Comparison of ENCODE assay signal across 10 mouse cellular contexts in genomic region chr13:69896536-69896935, GRCm38 (mm10).
A peak's percentile ranks its signal among the peaks of the same experiment; 100 is the strongest.
DNase-seq lines count a peak whose midpoint lies in the region; TF ChIP-seq lines count a peak whose summit lies in the region.
"Had no signal": no experiment of that assay in that cellular context is flagged by ENCODE, and none has a peak within 500 bp of the region (broad histone marks: within the 10 kb centered on the region; RNA-seq: fewer than 3 reads in every experiment).

No protein-coding gene starts in this region.

- no peaks in the 10 kb centered on the region for H3K27me3 ChIP-seq in kidney, adult 2 months (replicated peaks; ENCODE audit: control insufficient read depth, insufficient read depth, low read length)

- 14% methylated on average over 5 of the region's 5 CpGs for WGBS in kidney, adult 2 months

- H3K9ac ChIP-seq in ES-E14 (ENCODE audit: insufficient read depth, low read depth, low read length, poor library complexity, severe bottlenecking): no peak overlapping the region

- no peak for TF ChIP-seq CTCF in kidney, adult 2 months (conservative IDR thresholded peaks at IDR 0.05; ENCODE audit: insufficient read depth, insufficient read length, low read depth, low read length)

- DNase-seq in adrenal gland, postnatal 14 days: peak; percentile 54
- no peak for DNase-seq in adrenal gland, adult 2 months
- peak; percentile 18 for DNase-seq in kidney, postnatal 14 days
- no peak for DNase-seq in kidney, adult 2 months
- DNase-seq in ES-E14 (ENCODE audit: low read depth, low spot score): peak; percentile 46
- peak; percentile 31 for DNase-seq in hindlimb bud, embryonic 11.5 days (ENCODE audit: extremely low spot score, low read depth, low spot score)
- DNase-seq in left cerebral cortex, postnatal 4 days: no peak
- no peak for DNase-seq in right cerebral cortex, postnatal 36 days (ENCODE audit: low spot score in 2 of 2)
- DNase-seq: cerebellum, postnatal 25 days; layer of hippocampus, postnatal 36 days had no signal

- intact Hi-C loops in left cerebral cortex, postnatal 4 days (cut with DNase I): no loop called here

- no peaks in the 10 kb centered on the region for H3K36me3 ChIP-seq in kidney, adult 2 months (ENCODE audit: control insufficient read depth, insufficient read depth, low read length)
- H3K36me3 ChIP-seq in ES-E14 (ENCODE audit: control insufficient read depth, insufficient read depth, low read length, poor library complexity, severe bottlenecking): no peaks in the 10 kb centered on the region

- H3K4me3 ChIP-seq in kidney, adult 2 months (ENCODE audit: insufficient read depth, low read depth, low read length): no peak overlapping the region
- no peak overlapping the region for H3K4me3 ChIP-seq in ES-E14 (ENCODE audit: insufficient read depth in 1 of 2, low read depth in 1 of 2, low read length in 2 of 2, poor library complexity in 1 of 2, severe bottlenecking in 1 of 2)

- no peak for TF ChIP-seq POLR2A in kidney, adult 2 months (IDR thresholded peaks at IDR 0.05; ENCODE audit: low read depth, low read length)

- in situ Hi-C loops in ES-E14 (cut with MboI; ENCODE audit: low sequenced_read_pairs in 2 of 2, unreplicated experiment in 2 of 2): no loop called here

- no peaks in the 10 kb centered on the region for H3K4me1 ChIP-seq in kidney, adult 2 months (ENCODE audit: control insufficient read depth, insufficient read depth, low read length)
- H3K4me1 ChIP-seq in ES-E14 (ENCODE audit: control insufficient read depth in 2 of 2, insufficient read depth in 2 of 2, low read length in 2 of 2, poor library complexity in 1 of 2): no peaks in the 10 kb centered on the region

- no peak overlapping the region for H3K27ac ChIP-seq in kidney, adult 2 months (ENCODE audit: insufficient read depth, low read depth, low read length)
- no peak overlapping the region for H3K27ac ChIP-seq in ES-E14 (ENCODE audit: insufficient read depth, low read depth, low read length, poor library complexity, severe bottlenecking)

- H3K9me3 ChIP-seq in ES-E14 (ENCODE audit: control insufficient read depth, insufficient read depth, low read depth, low read length): no peaks in the 10 kb centered on the region

TF ChIP-seq in ES-E14, 5 proteins besides CTCF, POLR2A, EP300 and RAD21:
- TF ChIP-seq HCFC1 (IDR thresholded peaks at IDR 0.05; ENCODE audit: borderline replicate concordance, insufficient read depth, low read length) (no peak), MAFK (IDR thresholded peaks at IDR 0.05; ENCODE audit: insufficient read depth, low read depth, low read length) (no peak), ZNF384 (IDR thresholded peaks at IDR 0.05; ENCODE audit: low read depth, low read length) (no peak), CHD2 (IDR thresholded peaks at IDR 0.05; ENCODE audit: low read depth, low read length) (no peak), ZC3H11A (IDR thresholded peaks at IDR 0.05; ENCODE audit: borderline replicate concordance, low read depth, low read length) (no peak)

Comparison
In these comparisons a context has a peak if more than half of its experiments do, and no peak if none do; other contexts are left out.
1. DNase-seq: peak in adrenal gland, postnatal 14 days (single experiment), kidney, postnatal 14 days (single experiment), ES-E14 (single experiment) and hindlimb bud, embryonic 11.5 days (single experiment); none in adrenal gland, adult 2 months (single experiment), kidney, adult 2 months (single experiment), left cerebral cortex, postnatal 4 days (single experiment) and right cerebral cortex, postnatal 36 days (0 of 2).